Mouse (Mus musculus) forebrain, embryonic 12.5 days (tissue): ENCODE measurements at regions not wholly inside any gene's neighbourhood (a gene's known extent, or its start where the extent isn't known, plus 50 kb on each side); places are given as distances from the start of the nearest gene placed in this dataset.

Source experiments
- ATAC-seq: fragments of 200-750 bp; cut with Nextera tagmentation; 2 replicates; pipeline ENCODE4 v1.8.0; 2017; ENCODE audit warnings: moderate TSS enrichment; ENCODE audit not compliant: low FRiP score
- H3K27ac ChIP-seq: fragments of 300-500 bp; sonication (generic); 2 replicates; pipeline ENCODE4 v1.5.1; 2016; ENCODE audit warnings: mild to moderate bottlenecking
- H3K27me3 ChIP-seq: fragments of 300-500 bp; sonication (generic); 2 replicates; pipeline ENCODE4 v1.6.1; 2016; ENCODE audit warnings: mild to moderate bottlenecking
- H3K36me3 ChIP-seq: fragments of 300-500 bp; sonication (generic); replicated peaks from 2 replicates; pipeline ENCODE4 v1.6.1; 2016; ENCODE audit warnings: mild to moderate bottlenecking
- H3K4me1 ChIP-seq: fragments of 300-500 bp; sonication (generic); 2 replicates; pipeline ENCODE4 v1.6.1; 2016
- H3K4me2 ChIP-seq: fragments of 300-500 bp; sonication (generic); 2 replicates; pipeline ENCODE4 v1.6.1; 2016; ENCODE audit warnings: mild to moderate bottlenecking, moderate library complexity
- H3K4me3 ChIP-seq: fragments of 300-500 bp; sonication (generic); replicated peaks from 2 replicates; pipeline ENCODE4 v1.5.1; 2016; ENCODE audit warnings: mild to moderate bottlenecking
- H3K9ac ChIP-seq: fragments of 300-500 bp; sonication (generic); 2 replicates; pipeline ENCODE4 v1.6.1; 2016; ENCODE audit warnings: mild to moderate bottlenecking
- H3K9me3 ChIP-seq: fragments of 300-500 bp; sonication (generic); 2 replicates; pipeline ENCODE4 v1.6.1; 2016
- WGBS: fragments of 180-500 bp; shearing (Covaris S2); methylation state at CpG from one replicate; pipeline ENCODE4 v1.1.7; 2016; 5-methylcytosine and 5-hydroxymethylcytosine counted together

DNA sequence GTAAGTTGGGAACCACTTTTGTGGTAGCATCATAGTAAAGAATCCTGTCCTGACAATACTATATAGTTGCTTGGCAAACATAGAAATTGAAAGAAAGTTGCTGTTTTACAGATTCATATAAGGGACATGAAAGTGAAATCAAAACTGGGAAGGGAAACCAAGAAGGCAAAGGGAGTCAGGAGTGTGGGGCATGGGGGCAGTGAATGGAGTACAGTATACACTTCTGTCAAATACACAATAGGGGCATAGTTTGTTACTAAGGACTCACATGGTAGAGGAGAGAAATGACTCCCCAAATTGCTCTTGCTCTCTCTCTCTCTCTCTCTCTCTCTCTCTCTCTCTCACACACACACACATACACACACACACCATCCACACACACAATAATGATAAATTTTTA lies 185.1 kb downstream of the Kdr start:
- ATAC-seq, result no peak
- H3K27ac ChIP-seq, result no peak overlapping the region
- H3K9ac ChIP-seq, result no peak overlapping the region
- H3K36me3 ChIP-seq, result no peaks in the 10 kb centered on the region
- 0 out of 2 replicates have a peak, but pooled peaks cover 2% of the 10 kb centered on the region for H3K27me3 ChIP-seq
- H3K4me1 ChIP-seq, result peaks cover 3% of the 10 kb centered on the region; the same call in 1 of the 2 replicates
- no peaks in the 10 kb centered on the region for H3K9me3 ChIP-seq
- H3K4me3 ChIP-seq, result no peak overlapping the region
- no peak overlapping the region for H3K4me2 ChIP-seq

DNA sequence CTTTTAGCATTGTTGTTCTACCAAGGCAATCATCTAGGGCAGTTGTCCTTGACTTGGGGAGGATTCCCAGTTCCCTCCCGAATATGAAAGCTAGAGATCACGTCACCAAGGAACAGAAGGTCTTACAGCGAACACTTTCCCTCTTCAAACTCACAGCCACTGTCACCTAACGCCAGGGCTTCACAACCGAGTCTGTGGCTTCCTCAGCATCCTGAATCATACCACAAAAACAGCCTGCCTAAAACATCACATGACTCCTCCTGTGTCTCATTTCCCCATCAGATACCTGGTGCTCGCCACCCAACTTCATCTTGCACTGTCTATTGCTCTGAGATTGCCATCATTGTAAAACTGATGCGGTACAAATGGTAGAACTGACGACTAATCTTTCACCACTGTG lies 186.5 kb downstream of the Kdr start:
- Histone ChIP-seq H3K4me3 (no peak overlapping the region), H3K27me3 (0 out of 2 replicates have a peak, but pooled peaks cover 2% of the 10 kb centered on the region), H3K4me2 (no peak overlapping the region), H3K9me3 (no peaks in the 10 kb centered on the region), H3K27ac (no peak overlapping the region), H3K9ac (no peak overlapping the region), H3K36me3 (no peaks in the 10 kb centered on the region), H3K4me1 (peaks cover 5% of the 10 kb centered on the region; the same call in 1 of the 2 replicates)
- WGBS, result 89% methylated on average over 8 of the region's 8 CpGs
- ATAC-seq, result no peak

DNA sequence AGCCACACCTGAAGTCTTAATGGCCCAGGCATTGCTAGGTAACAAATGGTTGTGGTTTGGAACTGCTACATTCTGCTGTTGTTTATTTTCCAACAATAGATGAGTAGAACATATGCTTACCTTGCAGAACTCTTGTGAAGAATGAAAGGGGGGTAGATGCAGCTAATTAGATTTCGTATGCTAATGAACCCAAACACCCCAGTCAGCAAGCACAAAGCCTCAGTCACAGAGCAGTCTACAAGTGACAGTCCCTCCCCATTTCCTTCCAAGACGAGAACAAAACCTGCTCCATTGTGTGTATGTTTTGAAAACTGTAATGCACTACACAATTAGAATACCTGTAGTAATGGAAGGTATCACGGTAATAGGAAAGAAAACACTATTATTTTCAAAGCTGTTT lies 190.2 kb downstream of the Kdr start:
- Histone ChIP-seq H3K9ac (no peak overlapping the region), H3K4me1 (peaks cover 5% of the 10 kb centered on the region; the same call in 1 of the 2 replicates), H3K36me3 (no peaks in the 10 kb centered on the region), H3K27ac (no peak overlapping the region), H3K4me3 (no peak overlapping the region), H3K9me3 (no peaks in the 10 kb centered on the region), H3K27me3 (0 out of 2 replicates have a peak, but pooled peaks cover 6% of the 10 kb centered on the region), H3K4me2 (no peak overlapping the region)
- ATAC-seq, result no peak; the same call in 1 of the 2 replicates
- WGBS, result 19% methylated on average over 3 of the region's 3 CpGs

DNA sequence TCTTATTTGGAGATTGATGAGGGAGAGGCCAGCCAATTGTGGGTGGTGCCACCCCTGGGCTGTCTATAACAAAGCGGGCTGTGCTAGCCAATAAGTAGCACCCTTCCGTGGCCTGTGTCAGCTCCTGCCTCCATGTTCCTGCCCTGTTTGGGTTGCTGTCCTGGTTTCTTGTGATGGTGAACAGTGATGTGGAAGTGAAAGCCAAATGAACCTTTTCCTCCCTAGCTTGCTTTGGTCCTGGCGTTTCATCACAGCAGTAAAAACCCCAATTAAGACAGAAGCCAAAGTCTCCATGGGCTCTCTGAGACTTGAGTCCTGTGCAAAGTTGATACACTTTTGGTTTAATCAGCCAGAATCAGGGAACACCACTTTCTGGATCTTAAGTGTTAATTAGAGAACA lies 192.1 kb downstream of the Kdr start:
- WGBS, result 93% methylated on average over 3 of the region's 3 CpGs
- Histone ChIP-seq H3K4me1 (peaks cover 5% of the 10 kb centered on the region; the same call in 1 of the 2 replicates), H3K27me3 (0 out of 2 replicates have a peak, but pooled peaks cover 6% of the 10 kb centered on the region), H3K4me2 (no peak overlapping the region), H3K4me3 (no peak overlapping the region), H3K9ac (no peak overlapping the region), H3K27ac (no peak overlapping the region), H3K36me3 (no peaks in the 10 kb centered on the region), H3K9me3 (no peaks in the 10 kb centered on the region)
- no peak for ATAC-seq

DNA sequence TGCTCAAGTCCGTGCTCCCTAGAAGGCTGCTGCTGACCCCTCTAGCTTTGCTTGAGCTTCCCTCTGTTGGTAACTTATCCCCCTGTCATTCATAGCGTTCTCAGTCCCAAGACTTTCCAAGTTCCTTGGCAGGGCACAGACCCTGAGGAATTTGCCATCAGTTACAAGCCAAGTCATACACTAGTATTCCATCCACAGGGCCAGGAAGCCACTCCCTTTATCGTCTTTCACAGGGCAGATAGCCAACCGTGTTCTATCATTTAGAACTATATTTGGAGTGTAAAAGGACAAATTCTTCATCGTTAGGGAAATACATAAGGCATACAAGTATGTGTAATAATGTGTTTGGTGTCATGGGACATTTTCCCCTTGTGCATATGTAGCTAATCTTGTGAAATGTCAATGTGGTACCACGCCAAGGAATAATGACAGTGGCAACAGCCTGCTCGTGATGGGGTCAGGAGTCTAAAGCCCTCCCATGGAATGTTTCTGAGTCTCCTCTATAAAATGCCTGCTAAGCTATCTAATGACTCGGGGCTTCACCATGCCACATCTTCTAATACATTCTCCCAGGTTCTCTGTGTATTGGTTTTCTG lies 193.2 kb downstream of the Kdr start:
- no peaks in the 10 kb centered on the region for H3K9me3 ChIP-seq
- no peak for ATAC-seq
- no peaks in the 10 kb centered on the region for H3K36me3 ChIP-seq
- H3K4me3 ChIP-seq, result no peak overlapping the region
- peaks cover 5% of the 10 kb centered on the region; the same call in 1 of the 2 replicates for H3K4me1 ChIP-seq
- H3K4me2 ChIP-seq, result no peak overlapping the region
- 0 out of 2 replicates have a peak, but pooled peaks cover 6% of the 10 kb centered on the region for H3K27me3 ChIP-seq
- no peak overlapping the region for H3K27ac ChIP-seq
- 89% methylated on average over 8 of the region's 8 CpGs for WGBS
- H3K9ac ChIP-seq, result no peak overlapping the region

DNA sequence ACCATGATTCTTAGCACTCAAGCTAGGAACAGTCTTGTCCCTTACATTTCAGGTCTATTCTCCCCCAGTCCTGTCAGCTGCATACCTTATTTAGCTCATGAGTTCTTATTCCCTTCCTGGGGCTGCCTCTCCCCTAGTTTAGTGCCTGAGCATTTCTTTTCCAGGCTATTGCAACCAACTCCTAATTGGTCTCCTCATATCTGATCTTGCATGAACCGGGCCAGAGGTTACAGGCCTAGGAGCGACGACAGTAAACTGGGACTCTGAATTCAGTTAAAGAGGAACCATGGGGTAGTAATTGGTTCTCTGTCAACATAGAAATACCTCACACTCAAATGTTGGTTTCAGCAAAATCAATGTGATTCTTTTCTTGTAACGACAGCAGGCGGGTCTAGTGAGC lies 195.9 kb downstream of the Kit start:
- Histone ChIP-seq H3K4me2 (no peak overlapping the region), H3K9ac (no peak overlapping the region), H3K9me3 (no peaks in the 10 kb centered on the region), H3K36me3 (no peaks in the 10 kb centered on the region), H3K4me1 (no peaks in the 10 kb centered on the region), H3K27ac (no peak overlapping the region), H3K27me3 (no peaks in the 10 kb centered on the region), H3K4me3 (no peak overlapping the region)
- WGBS, result 88% methylated on average over 5 of the region's 5 CpGs
- ATAC-seq, result no peak

DNA sequence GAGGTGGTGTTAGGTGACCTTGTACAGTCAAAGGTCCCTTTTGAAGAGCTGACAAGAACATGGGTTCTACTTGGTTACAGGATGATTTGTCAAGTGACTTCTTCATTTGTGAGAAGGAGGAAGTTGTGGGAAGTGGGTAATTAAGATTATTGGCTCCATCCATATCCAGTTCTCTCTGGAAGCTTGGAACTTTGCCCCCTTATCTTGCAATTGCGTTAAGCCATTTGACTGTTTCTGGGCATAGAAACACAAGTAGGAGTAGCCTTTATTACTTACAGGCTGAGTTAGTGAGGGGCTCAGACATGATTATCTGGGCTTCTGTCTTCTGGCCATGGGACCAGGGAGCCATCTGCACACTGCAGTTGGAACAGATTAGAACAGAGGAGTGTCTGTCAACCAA lies 192.5 kb downstream of the Kit start:
- no peak for ATAC-seq
- 0 out of 2 replicates have a peak, but pooled peaks cover 4% of the 10 kb centered on the region for H3K4me1 ChIP-seq
- 94% methylated on average over 1 of the region's 1 CpGs for WGBS
- no peak overlapping the region for H3K27ac ChIP-seq
- no peaks in the 10 kb centered on the region for H3K9me3 ChIP-seq
- H3K9ac ChIP-seq, result no peak overlapping the region
- H3K36me3 ChIP-seq, result no peaks in the 10 kb centered on the region
- no peaks in the 10 kb centered on the region for H3K27me3 ChIP-seq
- H3K4me2 ChIP-seq, result no peak overlapping the region
- no peak overlapping the region for H3K4me3 ChIP-seq

DNA sequence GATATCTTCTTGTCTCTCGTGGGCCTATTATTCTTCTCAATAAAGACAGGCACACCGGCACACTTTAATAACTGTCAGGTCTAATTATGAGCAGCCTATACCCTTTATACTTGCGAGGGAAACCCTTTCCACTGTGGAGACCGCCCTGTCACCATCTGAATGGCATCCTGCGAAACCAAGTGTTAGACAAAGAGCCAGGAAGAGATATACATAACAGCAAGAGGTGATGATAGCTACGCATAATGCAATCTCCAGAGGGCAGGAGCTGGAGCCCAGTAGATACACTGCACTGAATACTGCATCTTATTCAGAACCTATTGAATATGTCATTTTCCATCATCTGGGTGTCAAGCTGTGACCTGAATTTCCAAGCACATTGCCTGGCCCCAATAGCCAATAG lies 187.7 kb downstream of the Kit start:
- Histone ChIP-seq H3K4me1 (0 out of 2 replicates have a peak, but pooled peaks cover 6% of the 10 kb centered on the region), H3K27ac (no peak overlapping the region), H3K9ac (no peak overlapping the region), H3K36me3 (no peaks in the 10 kb centered on the region), H3K9me3 (no peaks in the 10 kb centered on the region), H3K4me2 (no peak overlapping the region), H3K4me3 (no peak overlapping the region), H3K27me3 (no peaks in the 10 kb centered on the region)
- 57% methylated on average over 6 of the region's 6 CpGs for WGBS
- no peak for ATAC-seq

DNA sequence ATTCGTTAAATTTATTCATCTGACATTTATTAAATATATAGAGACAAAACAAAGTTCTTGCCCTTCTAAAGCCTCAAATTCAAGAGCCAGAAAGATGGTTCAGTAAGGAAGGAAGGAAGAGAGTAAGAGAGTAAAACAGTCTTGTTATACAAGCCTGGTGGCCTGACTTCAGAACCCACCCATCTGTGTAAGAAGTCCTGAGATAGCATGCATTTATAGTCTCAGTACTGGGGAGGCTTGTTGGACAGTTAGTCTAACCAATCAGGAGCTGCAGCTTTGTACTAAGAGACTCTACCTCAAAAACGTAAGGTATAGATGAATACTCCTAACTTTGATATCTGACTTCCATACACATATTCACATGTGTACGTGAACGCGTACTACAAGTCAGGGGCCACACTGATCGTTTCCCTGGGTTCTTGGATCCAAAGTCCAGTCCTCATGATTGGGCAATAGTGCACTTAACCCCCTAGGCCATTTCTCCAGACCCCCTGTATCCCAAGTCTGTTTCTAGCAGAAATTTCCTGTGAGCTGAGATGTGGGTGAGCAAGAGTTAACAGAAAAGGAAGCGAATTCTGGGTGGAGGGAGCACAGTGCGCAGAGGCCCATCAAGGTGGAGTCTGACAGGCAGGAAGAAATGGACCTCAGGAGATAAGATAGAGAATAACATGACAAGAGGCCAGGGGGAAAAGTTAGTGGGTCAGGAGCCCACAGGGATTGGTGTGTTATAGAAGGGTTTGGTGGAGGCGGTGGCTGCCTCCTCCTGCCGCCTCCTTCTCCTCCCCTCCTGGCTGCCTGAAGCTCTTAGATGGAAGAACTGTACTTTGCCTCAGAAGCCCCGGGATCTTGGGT lies 187.0 kb downstream of the Kit start:
- Histone ChIP-seq H3K9ac (no peak overlapping the region), H3K9me3 (no peaks in the 10 kb centered on the region), H3K4me2 (no peak overlapping the region), H3K36me3 (no peaks in the 10 kb centered on the region), H3K27me3 (no peaks in the 10 kb centered on the region), H3K27ac (no peak overlapping the region), H3K4me3 (no peak overlapping the region), H3K4me1 (0 out of 2 replicates have a peak, but pooled peaks cover 6% of the 10 kb centered on the region)
- no peak for ATAC-seq
- WGBS, result 86% methylated on average over 10 of the region's 11 CpGs

DNA sequence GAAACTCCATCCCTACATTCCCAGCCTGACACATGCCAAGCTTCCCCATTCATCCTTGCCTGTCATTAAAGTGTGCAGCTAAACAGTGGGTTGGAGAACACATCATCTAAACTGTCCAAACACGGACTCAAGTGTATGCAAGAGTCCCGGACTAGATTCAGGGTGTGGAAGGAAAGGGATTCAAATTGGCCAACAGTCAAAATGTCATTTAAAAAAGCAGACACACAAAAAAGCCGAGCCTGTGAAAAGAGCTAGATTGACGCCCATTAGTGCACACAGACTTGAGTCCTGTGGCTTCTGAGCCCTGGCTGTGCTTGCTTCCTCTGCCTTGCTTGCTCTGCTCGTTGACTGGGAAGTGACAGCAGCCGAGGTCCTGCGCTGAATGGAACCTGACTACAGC lies 181.5 kb downstream of the Kit start:
- Histone ChIP-seq H3K36me3 (no peaks in the 10 kb centered on the region), H3K9me3 (no peaks in the 10 kb centered on the region), H3K27me3 (no peaks in the 10 kb centered on the region), H3K4me3 (no peak overlapping the region), H3K4me1 (peaks cover 9% of the 10 kb centered on the region), H3K4me2 (no peak overlapping the region), H3K9ac (no peak overlapping the region), H3K27ac (no peak overlapping the region)
- ATAC-seq, result no peak
- 43% methylated on average over 7 of the region's 7 CpGs for WGBS

DNA sequence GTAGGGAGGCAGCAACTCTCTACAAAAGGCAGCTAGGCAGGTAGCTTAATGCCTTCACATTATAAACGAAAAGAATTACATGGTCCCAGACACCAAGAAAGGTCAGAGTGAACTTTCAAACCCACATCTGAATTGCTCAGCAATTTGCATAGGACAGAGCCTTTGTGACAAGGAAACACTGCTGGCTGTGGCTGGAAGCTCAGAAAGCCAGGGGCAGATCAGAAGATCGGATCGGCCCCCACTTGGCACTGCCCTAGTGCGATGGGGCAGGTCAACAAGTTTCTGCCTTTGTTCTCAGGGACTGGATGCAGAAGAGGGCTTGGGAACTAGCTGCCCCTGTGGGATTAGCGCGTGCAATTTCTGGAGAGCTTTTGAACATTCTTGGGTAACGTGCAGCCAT lies 179.6 kb downstream of the Kit start:
- Histone ChIP-seq H3K27me3 (no peaks in the 10 kb centered on the region), H3K36me3 (no peaks in the 10 kb centered on the region), H3K9ac (no peak overlapping the region), H3K4me2 (no peak overlapping the region), H3K4me3 (no peak overlapping the region), H3K9me3 (no peaks in the 10 kb centered on the region), H3K4me1 (peaks cover 9% of the 10 kb centered on the region), H3K27ac (no peak overlapping the region)
- no peak for ATAC-seq
- WGBS, result 32% methylated on average over 7 of the region's 7 CpGs

DNA sequence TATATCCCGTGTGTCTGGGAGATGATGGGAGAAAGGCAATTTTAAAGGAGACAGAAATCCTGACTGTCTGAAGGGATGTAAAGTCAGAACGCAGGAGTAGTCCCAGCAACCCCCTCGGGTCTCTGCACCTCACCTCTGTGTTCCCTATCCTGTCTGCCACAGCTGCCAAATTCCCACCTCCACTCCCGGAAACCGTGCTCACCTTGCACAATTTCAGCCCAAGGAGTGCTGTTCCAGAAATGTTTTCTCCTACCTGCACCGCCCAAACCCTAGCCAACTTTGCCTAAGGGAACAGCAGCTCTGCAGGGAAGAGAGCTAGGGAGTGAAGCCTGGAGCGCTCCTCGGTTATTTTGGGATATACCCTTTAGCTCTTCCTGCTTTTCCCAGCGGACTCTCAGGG lies 170.6 kb downstream of the Kit start:
- ATAC-seq, result no peak
- Histone ChIP-seq H3K27me3 (no peaks in the 10 kb centered on the region), H3K36me3 (no peaks in the 10 kb centered on the region), H3K4me1 (peaks cover 8% of the 10 kb centered on the region; the same call in 1 of the 2 replicates), H3K27ac (no peak overlapping the region), H3K9ac (no peak overlapping the region), H3K4me3 (no peak overlapping the region), H3K4me2 (no peak overlapping the region), H3K9me3 (no peaks in the 10 kb centered on the region)
- 86% methylated on average over 9 of the region's 9 CpGs for WGBS
